Mouse (Mus musculus) cerebellum, adult 2 months (tissue): ENCODE results near the gene Aktip.

ENCODE experiments used
- CTCF ChIP-seq: fragments of 200-500 bp; IDR thresholded peaks from 2 replicates; pipeline ENCODE4 v1.5.1; 2011; ENCODE audit warnings: low read depth, mild to moderate bottlenecking, control low read depth, low read length, moderate library complexity, borderline replicate concordance; ENCODE audit not compliant: insufficient read depth
- POLR2A ChIP-seq: fragments of 200-500 bp; IDR thresholded peaks from 2 replicates; pipeline ENCODE4 v1.6.1; 2011; ENCODE audit warnings: low read length, control low read depth, borderline replicate concordance; ENCODE audit not compliant: insufficient read depth

DNA sequence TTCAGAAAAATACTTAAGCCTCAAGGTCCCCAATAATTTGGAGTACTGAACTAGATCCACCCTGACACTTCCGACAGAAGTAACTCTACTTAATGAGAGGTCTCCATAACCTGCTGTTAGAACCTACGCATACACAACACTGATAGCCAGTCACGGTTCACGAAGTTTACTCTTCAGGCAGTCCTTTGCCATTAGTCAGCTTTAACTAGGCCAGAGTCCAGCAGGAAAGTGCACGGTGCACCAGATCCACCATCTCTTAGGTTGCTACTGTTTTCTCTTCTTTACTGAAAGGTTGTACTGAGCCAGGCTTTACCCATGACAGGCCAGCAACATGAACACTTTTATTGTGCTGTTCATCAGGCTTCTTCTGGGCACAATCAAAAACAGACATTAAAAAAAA, 75.5 kb downstream of the Aktip start:
- TF ChIP-seq CTCF = no peak
- no peak for TF ChIP-seq POLR2A
